Mouse (Mus musculus): ENCODE measurements around the gene Atp6v0c.

The Atp6v0c gene

GRCm38 (mm10) chr17:24199252-24199651 is 29.8 kb upstream of the Atp6v0c start:
- no peak for DNase-seq (ENCODE audit: low spot score)

- no peak for DNase-seq (ENCODE audit: low spot score)
Observed at GRCm38 (mm10) chr17:24197032-24197824, 27.7 kb upstream of the Atp6v0c start.

GRCm38 (mm10) chr17:24195349-24195748 is 25.8 kb upstream of the Atp6v0c start:
- no peak for DNase-seq (ENCODE audit: low spot score)

GRCm38 (mm10) chr17:24193769-24194168 is 24.3 kb upstream of the Atp6v0c start:
- DNase-seq (ENCODE audit: low spot score) = no peak

- DNase-seq (ENCODE audit: low spot score) = no peak
Observed at GRCm38 (mm10) chr17:24193268-24193667, 23.8 kb upstream of the Atp6v0c start.

GRCm38 (mm10) chr17:24192848-24193247 is 23.3 kb upstream of the Atp6v0c start:
- DNase-seq (ENCODE audit: low spot score) = no peak

GRCm38 (mm10) chr17:24191481-24191880 is 22.0 kb upstream of the Atp6v0c start:
- DNase-seq (ENCODE audit: low spot score) = no peak

GRCm38 (mm10) chr17:24190934-24191333 is 21.4 kb upstream of the Atp6v0c start:
- DNase-seq (ENCODE audit: low spot score) = no peak

GRCm38 (mm10) chr17:24174259-24174658 is 4.8 kb upstream of the Atp6v0c start:
- no peak for DNase-seq (ENCODE audit: low spot score)

- DNase-seq (ENCODE audit: low spot score) = peak; percentile 68
Observed at GRCm38 (mm10) chr17:24173423-24173822, 3.9 kb upstream of the Atp6v0c start.

- DNase-seq (ENCODE audit: low spot score) = no peak
Observed at GRCm38 (mm10) chr17:24171738-24172137, 2.2 kb upstream of the Atp6v0c start.

GRCm38 (mm10) chr17:24170729-24171128 is 1.2 kb upstream of the Atp6v0c start:
- no peak for DNase-seq (ENCODE audit: low spot score)

- DNase-seq (ENCODE audit: low spot score) = no peak
Observed at GRCm38 (mm10) chr17:24170125-24170524, 623 bp upstream of the Atp6v0c start.

GRCm38 (mm10) chr17:24168590-24169277 is 768 bp downstream of the Atp6v0c start:
- peak; percentile 50 for DNase-seq (ENCODE audit: low spot score)

GRCm38 (mm10) chr17:24167891-24168505 is 1.5 kb downstream of the Atp6v0c start:
- DNase-seq (ENCODE audit: low spot score) = no peak

- no peak for DNase-seq (ENCODE audit: low spot score)
Observed at GRCm38 (mm10) chr17:24167120-24167519, 2.4 kb downstream of the Atp6v0c start.

- no peak for DNase-seq (ENCODE audit: low spot score)
Observed at GRCm38 (mm10) chr17:24164566-24165259, 4.8 kb downstream of the Atp6v0c start.

GRCm38 (mm10) chr17:24163176-24163962 is 6.1 kb downstream of the Atp6v0c start, which contains the start of gene Amdhd2:
Gene Amdhd2, minus strand, starts transcription at chr17:24163766.
- peak; percentile 94 for DNase-seq (ENCODE audit: low spot score)

GRCm38 (mm10) chr17:24162584-24163175 is 6.8 kb downstream of the Atp6v0c start:
- DNase-seq (ENCODE audit: low spot score) = no peak

- DNase-seq (ENCODE audit: low spot score) = no peak
Observed at GRCm38 (mm10) chr17:24161466-24161865, 8.0 kb downstream of the Atp6v0c start.

GRCm38 (mm10) chr17:24157526-24157925 is 12.0 kb downstream of the Atp6v0c start:
- no peak for DNase-seq (ENCODE audit: low spot score)

Measured in urinary bladder, postnatal 25 days (tissue).